Mouse (Mus musculus) retina, postnatal 7 days (tissue): ENCODE results near the gene Gm20830.
"Not testable (repeated sequence)": the region's sequence is repeated elsewhere in the genome, so short reads cannot be mapped to it uniquely, and the experiment has no call there.

ENCODE experiments used
- DNase-seq: peaks from one replicate; pipeline ENCODE4 v3.0.0-alpha.2; 2012; ENCODE audit warnings: low read depth, low spot score

Gm20830 gene

DNA sequence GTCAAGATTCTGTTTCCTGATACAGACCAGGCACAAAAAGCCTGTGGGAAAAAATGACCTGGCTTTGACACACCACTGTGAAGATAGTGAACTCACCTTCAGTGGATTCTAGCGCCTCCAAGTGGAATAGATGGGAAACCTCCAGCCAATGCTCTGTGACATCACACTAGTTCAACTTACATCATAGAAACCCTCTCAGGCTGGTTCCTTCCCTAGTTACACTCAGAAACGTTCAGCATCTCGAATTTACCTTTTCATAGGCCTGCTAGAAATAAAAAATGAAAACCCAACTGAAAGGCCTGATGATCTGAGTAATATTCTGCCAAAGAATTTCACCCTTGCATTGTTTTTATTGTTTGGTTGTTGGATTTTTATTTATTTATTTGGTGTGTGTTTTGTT, at the start of gene Gm20830:
Gene Gm20830, minus strand, starts transcription at position 101 of the 400 bp plus-strand sequence.
- not testable (repeated sequence) for DNase-seq
